Mouse (Mus musculus): ENCODE data around the gene Lnx1. TPM values are rescaled to one million over a fixed set of nuclear protein-coding genes. Genes with fewer than 3 reads are reported as not detected.

Lnx1 gene
- total RNA-seq (2018; cell fraction: chromatin; rRNA removed) = under 1 TPM in 1 of 26 experiments, not detected in 25; 0.31 TPM
- under 1 TPM in 8 of 26 experiments, not detected in 18; 0.05 to 0.37 (median 0.14) TPM for total RNA-seq (2018; cell fraction: cytosol; rRNA removed)
- under 1 TPM in 3 of 26 experiments, not detected in 23; 0.37 to 0.72 (median 0.53) TPM for total RNA-seq (2018; cell fraction: nucleus; rRNA removed)
- not detected in 3 replicates for polyA plus RNA-seq (2018)

DNA sequence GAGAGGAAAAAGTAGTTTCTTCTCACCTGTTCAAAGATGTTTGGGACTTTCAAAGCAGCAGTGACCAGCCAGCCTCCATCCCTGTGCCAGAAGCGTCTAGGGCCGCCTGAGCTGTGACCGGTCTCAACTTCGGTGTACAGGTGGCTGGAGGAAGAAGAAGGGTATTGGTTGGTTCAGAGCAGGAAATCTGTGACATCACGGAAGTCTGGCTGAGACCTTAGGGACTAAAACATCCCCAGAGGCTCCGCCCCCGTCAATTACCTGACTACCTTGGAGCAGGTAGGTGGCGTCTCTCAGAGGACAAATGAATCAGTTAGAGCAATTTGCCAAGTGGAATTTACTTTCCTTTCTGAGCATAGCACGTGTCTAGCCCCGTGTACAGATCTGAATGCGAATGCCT lies at the start of gene Lnx1:
TSS of gene Lnx1 (minus strand) at position 147 of the 400 bp plus-strand sequence.
- 88% methylated on average over 11 of the region's 11 CpGs for WGBS (ENCODE audit: missing documents)
- no peak within 1 kb of the TSS for H3K4me3 ChIP-seq (ENCODE audit: inconsistent target)

DNA sequence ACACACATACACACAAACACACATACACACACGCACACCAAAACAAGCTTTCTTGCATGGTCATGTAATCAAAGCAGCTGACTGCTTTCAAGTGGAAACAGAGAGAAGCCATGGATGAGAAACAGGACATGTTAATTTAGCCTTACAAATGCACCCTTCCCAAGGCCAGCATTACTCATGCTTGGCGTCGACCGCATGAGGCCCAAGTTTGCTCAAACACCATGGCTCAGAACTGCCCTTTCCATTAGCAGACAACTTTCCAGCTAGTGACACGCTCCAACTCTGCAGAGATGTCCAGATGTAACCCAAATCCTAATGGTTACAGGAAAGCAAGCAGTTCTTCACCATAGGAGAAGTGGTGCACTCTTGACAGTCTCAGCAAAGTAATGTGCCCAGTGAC lies 47.8 kb upstream of the Lnx1 start:
- Histone ChIP-seq H3K27ac (no peak overlapping the region), H3K4me3 (ENCODE audit: inconsistent target) (no peak overlapping the region)
- WGBS (ENCODE audit: missing documents) = 94% methylated on average over 5 of the region's 5 CpGs

More for the DNA sequence above, at the start of gene Lnx1:
- Histone ChIP-seq H3K27ac (no peak within 1 kb of the TSS), H3K36me3 (ENCODE audit: inconsistent target) (no peaks in the 10 kb centered on the region), H3K79me2 (ENCODE audit: inconsistent target) (no peaks in the 10 kb centered on the region)

DNA sequence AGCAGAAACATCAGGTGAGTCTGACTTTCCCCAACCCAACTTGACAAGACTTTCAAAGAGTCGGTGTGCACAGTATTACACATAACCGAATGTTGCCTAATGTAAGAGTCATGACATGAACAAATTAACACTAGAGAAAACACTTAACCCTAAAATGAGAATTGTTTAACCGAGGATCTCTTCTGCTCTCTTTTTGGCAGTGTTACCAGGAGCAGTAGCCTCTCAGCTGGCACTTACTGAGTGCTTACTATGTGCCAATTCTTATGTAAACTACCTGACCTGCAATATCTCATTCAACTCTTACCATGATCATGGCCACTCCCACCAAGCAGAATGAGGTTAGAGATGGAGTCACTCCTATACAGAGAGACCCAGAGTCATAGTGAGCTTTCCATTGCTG lies 44.8 kb upstream of the Lnx1 start:
- H3K36me3 ChIP-seq (ENCODE audit: inconsistent target) = no peaks in the 10 kb centered on the region
- H3K79me2 ChIP-seq (ENCODE audit: inconsistent target) = no peaks in the 10 kb centered on the region
- WGBS (ENCODE audit: missing documents) = 93% methylated on average over 3 of the region's 3 CpGs
- no peak overlapping the region for H3K4me3 ChIP-seq (ENCODE audit: inconsistent target)
- H3K27ac ChIP-seq = no peak overlapping the region

More for the DNA sequence above, 47.8 kb upstream of the Lnx1 start:
- Histone ChIP-seq H3K36me3 (ENCODE audit: inconsistent target) (no peaks in the 10 kb centered on the region), H3K79me2 (ENCODE audit: inconsistent target) (no peaks in the 10 kb centered on the region)

DNA sequence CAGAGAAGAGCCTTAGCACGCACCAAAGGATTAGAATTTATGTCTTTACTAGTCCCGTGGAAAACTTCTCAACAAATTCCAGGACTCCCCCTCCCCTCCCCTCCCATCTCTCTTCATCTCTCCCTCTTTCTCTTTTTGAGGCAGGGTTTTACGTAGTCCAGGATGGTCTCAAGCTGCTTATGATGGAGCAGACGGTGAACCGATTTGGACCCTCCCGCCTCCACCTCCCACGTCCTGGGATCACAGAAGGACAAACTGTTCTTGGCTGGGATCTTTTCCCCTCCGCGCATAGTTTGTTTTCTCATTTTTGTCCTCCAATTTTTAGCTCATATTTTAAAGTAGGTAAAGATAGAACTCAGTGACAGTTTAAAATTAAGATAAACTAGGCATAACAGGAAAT lies 38.2 kb upstream of the Lnx1 start:
- 90% methylated on average over 9 of the region's 9 CpGs for WGBS (ENCODE audit: missing documents)
- Histone ChIP-seq H3K36me3 (ENCODE audit: inconsistent target) (no peaks in the 10 kb centered on the region), H3K27ac (no peak overlapping the region), H3K79me2 (ENCODE audit: inconsistent target) (no peaks in the 10 kb centered on the region), H3K4me3 (ENCODE audit: inconsistent target) (no peak overlapping the region)

DNA sequence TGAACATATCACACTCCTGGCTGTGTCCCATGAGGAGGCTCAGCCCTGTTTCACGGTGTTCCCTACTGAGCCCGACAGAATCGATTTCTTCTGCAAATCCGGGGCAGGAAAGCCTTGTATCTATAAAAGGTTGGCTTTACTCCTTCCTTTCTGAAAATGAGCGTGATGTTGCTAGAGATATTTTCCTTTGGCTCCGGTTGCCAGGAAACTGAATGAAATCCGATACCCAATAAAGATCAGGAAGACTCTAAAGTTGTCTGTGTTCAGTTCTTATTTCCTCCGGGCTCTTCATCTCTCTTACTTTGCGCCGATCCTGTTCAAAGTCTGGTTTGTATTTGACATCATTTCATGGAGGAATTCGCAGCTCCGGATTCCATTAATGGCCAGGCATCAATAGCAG lies 36.7 kb upstream of the Lnx1 start:
- WGBS (ENCODE audit: missing documents) = 89% methylated on average over 9 of the region's 12 CpGs

DNA sequence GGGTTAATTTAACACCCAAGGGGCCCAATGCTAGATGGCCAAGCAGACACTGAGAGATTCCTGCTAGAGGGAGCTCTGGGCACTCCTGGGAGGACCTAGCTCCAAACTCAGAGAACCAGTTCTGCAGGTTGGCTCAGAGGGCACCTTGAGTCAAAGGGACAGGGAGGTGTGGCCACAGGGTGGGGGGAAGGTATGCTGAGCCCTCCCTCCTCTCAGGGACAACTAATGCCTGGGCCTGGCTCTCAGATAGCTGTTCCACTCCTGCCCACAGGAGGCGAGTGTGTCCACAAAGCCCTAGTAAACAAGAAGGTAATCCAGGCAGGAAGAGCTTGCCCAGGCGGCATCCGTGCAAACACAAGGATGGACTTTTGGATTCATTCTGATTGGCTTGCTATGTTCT lies 35.6 kb upstream of the Lnx1 start:
- Histone ChIP-seq H3K79me2 (ENCODE audit: inconsistent target) (no peaks in the 10 kb centered on the region), H3K36me3 (ENCODE audit: inconsistent target) (no peaks in the 10 kb centered on the region), H3K4me3 (ENCODE audit: inconsistent target) (no peak overlapping the region), H3K27ac (no peak overlapping the region)
- WGBS (ENCODE audit: missing documents) = 88% methylated on average over 3 of the region's 3 CpGs

More for the DNA sequence above, 36.7 kb upstream of the Lnx1 start:
- Histone ChIP-seq H3K79me2 (ENCODE audit: inconsistent target) (no peaks in the 10 kb centered on the region), H3K4me3 (ENCODE audit: inconsistent target) (no peak overlapping the region), H3K36me3 (ENCODE audit: inconsistent target) (no peaks in the 10 kb centered on the region), H3K27ac (no peak overlapping the region)

DNA sequence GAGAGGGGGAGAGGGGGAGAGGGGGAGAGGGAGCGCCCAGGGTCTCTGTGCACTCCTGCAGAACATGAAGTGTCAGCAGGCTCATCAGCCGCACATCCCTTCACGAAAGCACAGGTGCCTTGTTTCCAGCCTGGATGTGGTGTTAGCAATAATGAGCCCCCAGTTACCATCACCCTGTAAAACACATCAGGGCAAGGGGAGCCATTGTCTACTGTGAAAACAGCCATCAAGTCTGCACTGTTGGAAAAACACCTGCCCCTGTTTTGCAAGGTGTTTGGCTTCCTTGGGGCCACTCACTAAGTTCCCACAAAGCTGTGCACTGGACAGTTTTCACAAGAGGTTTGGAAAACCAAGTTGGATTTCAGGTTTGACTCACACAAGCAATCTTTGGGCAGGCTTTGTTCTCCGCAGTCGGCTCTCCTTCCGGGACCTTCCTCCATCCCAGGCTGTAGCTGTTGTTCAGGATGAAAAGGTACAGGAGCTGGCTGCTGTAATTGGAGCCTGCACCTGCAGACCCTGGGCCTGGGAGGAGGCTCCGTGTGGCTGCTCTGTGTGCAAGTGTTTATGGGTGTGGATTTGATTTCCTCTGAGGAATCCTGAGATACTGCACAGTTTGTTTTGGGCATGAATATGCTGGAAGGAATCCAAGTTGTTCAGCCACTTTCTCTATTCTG lies 31.3 kb upstream of the Lnx1 start:
- Histone ChIP-seq H3K79me2 (ENCODE audit: inconsistent target) (no peaks in the 10 kb centered on the region), H3K36me3 (ENCODE audit: inconsistent target) (no peaks in the 10 kb centered on the region), H3K27ac (no peak overlapping the region), H3K4me3 (ENCODE audit: inconsistent target) (no peak overlapping the region)
- 76% methylated on average over 6 of the region's 7 CpGs for WGBS (ENCODE audit: missing documents)

DNA sequence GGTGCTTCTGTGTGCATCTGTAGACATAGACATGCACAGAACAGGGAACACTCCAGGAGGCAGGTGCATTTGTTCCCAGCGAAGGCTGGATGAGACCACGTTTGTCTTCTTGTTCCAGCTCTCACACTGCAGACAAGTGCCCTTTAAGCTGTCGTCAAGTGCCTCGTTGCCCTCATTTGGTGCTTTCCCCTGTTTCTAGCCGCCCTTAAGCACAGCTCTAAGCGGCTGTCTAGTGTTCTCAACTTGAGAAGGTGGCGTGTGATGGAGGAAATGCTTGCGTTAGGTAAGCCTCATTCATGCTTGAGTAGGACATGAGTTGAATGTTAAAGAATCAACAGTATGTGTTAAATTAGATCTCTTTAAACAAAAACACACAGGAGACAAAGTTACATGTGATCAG lies 29.9 kb upstream of the Lnx1 start:
- no peaks in the 10 kb centered on the region for H3K79me2 ChIP-seq (ENCODE audit: inconsistent target)
- H3K4me3 ChIP-seq (ENCODE audit: inconsistent target) = no peak overlapping the region
- 83% methylated on average over 8 of the region's 8 CpGs for WGBS (ENCODE audit: missing documents)
- no peaks in the 10 kb centered on the region for H3K36me3 ChIP-seq (ENCODE audit: inconsistent target)
- H3K27ac ChIP-seq = no peak overlapping the region

DNA sequence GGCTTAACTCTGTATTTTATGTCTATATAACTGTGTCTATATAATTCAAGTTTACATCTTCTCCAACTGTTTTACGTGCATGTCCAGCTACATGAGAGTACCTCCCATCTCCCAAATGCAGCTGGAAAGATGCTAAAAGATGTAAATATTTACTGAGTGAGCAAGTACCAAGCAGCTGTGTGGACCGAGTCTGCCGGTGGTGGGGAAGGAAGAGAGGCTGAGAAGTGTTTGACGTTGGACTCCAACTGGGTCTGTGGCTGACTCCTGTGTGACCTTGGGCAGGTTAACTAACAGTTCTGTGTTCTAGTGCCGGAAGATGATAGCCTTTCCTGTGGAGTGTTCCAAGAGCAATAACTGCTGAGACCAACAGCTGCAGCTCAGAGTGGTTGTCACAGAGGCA lies 27.9 kb upstream of the Lnx1 start:
- Histone ChIP-seq H3K4me3 (ENCODE audit: inconsistent target) (no peak overlapping the region), H3K79me2 (ENCODE audit: inconsistent target) (no peaks in the 10 kb centered on the region), H3K27ac (no peak overlapping the region), H3K36me3 (ENCODE audit: inconsistent target) (no peaks in the 10 kb centered on the region)
- 98% methylated on average over 5 of the region's 5 CpGs for WGBS (ENCODE audit: missing documents)

DNA sequence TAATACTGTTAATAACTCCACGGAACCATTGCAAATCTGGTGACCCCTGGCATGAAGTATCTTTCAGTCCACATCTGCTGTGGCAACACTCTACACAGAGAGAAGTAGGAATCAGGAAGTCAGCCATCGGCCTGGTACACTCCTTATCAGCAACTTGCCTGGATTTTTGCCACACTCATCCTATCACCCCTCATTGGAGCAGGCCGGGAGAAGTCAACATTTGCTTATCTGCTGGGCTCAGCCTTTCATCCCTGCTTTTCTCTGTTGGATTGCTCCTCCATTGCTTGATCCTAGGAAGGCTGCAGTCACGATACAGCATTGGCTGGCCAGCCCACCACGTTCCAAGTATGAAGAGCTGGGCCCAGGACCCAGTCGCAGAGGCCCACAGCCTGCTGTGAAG lies 26.9 kb upstream of the Lnx1 start:
- H3K79me2 ChIP-seq (ENCODE audit: inconsistent target) = no peaks in the 10 kb centered on the region
- no peak overlapping the region for H3K27ac ChIP-seq
- 69% methylated on average over 6 of the region's 6 CpGs for WGBS (ENCODE audit: missing documents)
- H3K4me3 ChIP-seq (ENCODE audit: inconsistent target) = no peak overlapping the region
- H3K36me3 ChIP-seq (ENCODE audit: inconsistent target) = no peaks in the 10 kb centered on the region

DNA sequence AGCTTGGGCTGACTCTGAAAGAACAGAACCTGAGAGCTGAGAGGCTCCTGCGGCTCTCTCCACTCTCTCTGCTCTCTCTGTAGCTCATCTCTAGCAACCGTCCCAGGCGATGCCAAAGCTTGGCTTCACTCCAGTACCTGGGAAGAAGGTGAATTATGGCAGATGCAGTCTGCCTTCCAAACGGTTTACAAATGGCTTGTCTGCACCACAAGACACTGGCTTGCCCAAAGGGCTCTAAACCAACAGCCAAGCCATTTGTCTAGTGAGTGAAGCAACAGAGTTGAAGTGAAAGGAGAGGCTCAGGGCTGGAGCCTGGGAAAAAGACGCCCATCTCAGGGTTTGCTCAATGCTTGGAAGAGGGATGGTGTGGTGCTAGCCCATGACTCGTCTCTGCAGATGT lies 25.5 kb upstream of the Lnx1 start:
- H3K79me2 ChIP-seq (ENCODE audit: inconsistent target) = no peaks in the 10 kb centered on the region
- H3K4me3 ChIP-seq (ENCODE audit: inconsistent target) = no peak overlapping the region
- no peaks in the 10 kb centered on the region for H3K36me3 ChIP-seq (ENCODE audit: inconsistent target)
- H3K27ac ChIP-seq = no peak overlapping the region
- WGBS (ENCODE audit: missing documents) = 82% methylated on average over 6 of the region's 6 CpGs

DNA sequence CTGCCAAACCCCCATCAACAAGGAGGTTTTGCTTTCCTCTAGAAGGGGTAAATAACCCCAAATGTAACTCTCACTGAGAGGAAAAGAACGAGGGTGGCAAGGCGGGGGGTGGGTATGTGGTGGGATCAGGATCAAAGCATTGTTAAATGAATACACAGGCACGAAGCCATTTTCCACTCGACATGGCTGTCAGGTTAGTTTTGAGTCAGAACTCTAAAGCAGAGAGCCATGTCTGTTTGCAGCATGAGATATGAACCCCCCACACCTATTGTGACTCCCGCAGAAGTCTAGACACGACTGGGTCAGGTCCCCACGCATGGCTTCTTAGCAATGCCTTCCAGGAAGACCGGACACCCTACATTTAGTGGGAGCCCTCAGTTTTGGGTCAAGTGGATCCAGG lies 24.6 kb upstream of the Lnx1 start:
- Histone ChIP-seq H3K36me3 (ENCODE audit: inconsistent target) (no peaks in the 10 kb centered on the region), H3K79me2 (ENCODE audit: inconsistent target) (no peaks in the 10 kb centered on the region), H3K4me3 (ENCODE audit: inconsistent target) (no peak overlapping the region), H3K27ac (no peak overlapping the region)
- WGBS (ENCODE audit: missing documents) = 93% methylated on average over 8 of the region's 8 CpGs

DNA sequence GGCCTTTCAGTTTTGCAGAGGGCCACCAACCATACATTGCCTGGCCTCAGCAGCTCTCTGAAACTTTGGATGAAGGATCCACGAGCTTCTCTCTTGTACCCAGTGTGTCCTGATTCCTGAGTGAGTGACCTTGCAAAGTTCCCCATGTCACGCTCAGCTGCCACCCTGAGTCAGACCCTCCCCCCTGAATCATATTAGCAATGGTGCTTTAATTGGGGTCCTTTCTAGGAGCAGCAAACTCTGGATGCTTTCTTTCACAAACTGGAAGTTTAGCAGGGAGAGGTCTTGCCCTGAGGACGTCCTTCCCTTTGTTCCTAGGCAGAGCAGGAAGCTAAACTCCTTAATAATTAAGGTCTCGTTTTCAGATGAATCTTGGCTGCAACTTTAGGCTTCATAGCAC lies 22.8 kb upstream of the Lnx1 start:
- Histone ChIP-seq H3K36me3 (ENCODE audit: inconsistent target) (no peaks in the 10 kb centered on the region), H3K79me2 (ENCODE audit: inconsistent target) (no peaks in the 10 kb centered on the region), H3K27ac (no peak overlapping the region), H3K4me3 (ENCODE audit: inconsistent target) (no peak overlapping the region)
- 75% methylated on average over 4 of the region's 4 CpGs for WGBS (ENCODE audit: missing documents)

DNA sequence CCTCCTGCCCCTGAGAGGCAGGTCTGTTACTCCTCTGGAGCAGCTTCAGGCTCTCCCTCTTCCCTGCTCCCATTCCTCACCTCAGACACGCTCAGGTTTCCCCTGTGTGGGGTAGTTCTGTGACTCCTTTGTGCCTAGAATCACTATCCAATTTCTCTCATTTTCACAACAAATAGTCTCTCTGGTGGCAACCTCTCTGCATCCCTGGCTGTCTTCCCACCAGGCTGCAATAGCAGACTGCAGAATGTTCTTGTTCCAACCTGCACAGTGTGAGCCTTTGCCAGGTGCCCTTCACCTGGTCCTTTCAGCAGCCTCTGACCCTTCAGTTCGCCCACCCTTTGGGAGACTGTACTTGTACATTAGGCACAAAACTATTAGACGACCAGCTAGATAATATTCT lies 19.1 kb upstream of the Lnx1 start:
- H3K79me2 ChIP-seq (ENCODE audit: inconsistent target) = no peaks in the 10 kb centered on the region
- no peak overlapping the region for H3K27ac ChIP-seq
- H3K36me3 ChIP-seq (ENCODE audit: inconsistent target) = no peaks in the 10 kb centered on the region
- 88% methylated on average over 2 of the region's 3 CpGs for WGBS (ENCODE audit: missing documents)
- no peak overlapping the region for H3K4me3 ChIP-seq (ENCODE audit: inconsistent target)

DNA sequence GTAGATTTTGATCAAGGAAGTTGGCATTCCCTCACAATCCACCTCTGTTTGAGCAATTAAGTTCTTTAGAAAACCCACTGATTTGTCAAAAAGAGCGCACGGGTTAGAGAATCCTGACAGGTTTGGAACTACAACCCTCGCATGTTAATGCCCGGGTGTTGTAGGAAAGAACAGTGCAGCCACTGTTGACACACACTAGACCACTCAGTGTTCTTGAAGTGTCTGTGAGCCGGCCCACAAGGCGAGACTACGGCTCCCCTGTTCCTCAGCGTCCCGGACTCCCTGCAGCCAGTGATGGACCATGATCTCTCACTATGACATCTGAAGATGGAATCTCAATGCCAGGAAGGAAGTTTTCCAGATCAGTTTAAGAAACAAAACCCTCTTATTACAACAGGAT lies 17.9 kb upstream of the Lnx1 start:
- Histone ChIP-seq H3K36me3 (ENCODE audit: inconsistent target) (no peaks in the 10 kb centered on the region), H3K79me2 (ENCODE audit: inconsistent target) (no peaks in the 10 kb centered on the region), H3K27ac (no peak overlapping the region), H3K4me3 (ENCODE audit: inconsistent target) (no peak overlapping the region)
- WGBS (ENCODE audit: missing documents) = 80% methylated on average over 9 of the region's 9 CpGs

DNA sequence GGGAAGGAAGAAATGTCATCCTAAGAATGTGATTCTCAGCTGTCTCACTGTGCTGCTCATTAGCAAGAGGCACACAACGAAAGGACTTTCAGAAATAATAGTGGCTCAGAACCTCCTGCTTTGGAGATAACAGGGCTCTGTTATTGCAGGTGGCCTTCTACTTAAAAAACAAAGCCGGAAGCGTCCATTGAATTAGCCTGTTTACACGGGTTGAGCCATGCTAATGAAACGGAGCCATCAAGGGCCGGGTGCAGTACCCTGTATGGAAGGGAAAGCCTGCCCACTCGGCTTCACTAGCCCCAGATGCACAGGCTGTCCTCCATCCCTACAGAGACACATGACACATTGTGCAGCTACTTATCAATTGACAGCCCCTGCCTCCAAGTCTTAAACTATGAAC lies 13.5 kb upstream of the Lnx1 start:
- no peak overlapping the region for H3K27ac ChIP-seq
- WGBS (ENCODE audit: missing documents) = 84% methylated on average over 7 of the region's 7 CpGs
- no peaks in the 10 kb centered on the region for H3K36me3 ChIP-seq (ENCODE audit: inconsistent target)
- H3K4me3 ChIP-seq (ENCODE audit: inconsistent target) = no peak overlapping the region
- no peaks in the 10 kb centered on the region for H3K79me2 ChIP-seq (ENCODE audit: inconsistent target)
